Mouse (Mus musculus): ENCODE results near the gene Samd4b.

GRCm38 (mm10) chr7:28532005-28532404, 65.9 kb downstream of the Samd4b start:
- no peak for TF ChIP-seq CTCF (IDR thresholded peaks at IDR 0.05; ENCODE audit: low read depth)
- TF ChIP-seq EP300 (IDR thresholded peaks at IDR 0.05; ENCODE audit: low read depth), result no peak

Data from heart, postnatal 0 days (tissue).